Mouse (Mus musculus): ENCODE results near the gene Otop3. TPM values are rescaled to one million over a fixed set of nuclear protein-coding genes. Genes with fewer than 3 reads are reported as not detected.

Otop3 gene
- polyA plus RNA-seq, 1 experiment from 2014 or later = 0.21 TPM

GRCm38 (mm10) chr11:115326730-115327129 is 7.8 kb upstream of the Otop3 start:
- no peak overlapping the region for H3K4me3 ChIP-seq (ENCODE audit: low read depth, low read length)
- no peak overlapping the region for H3K4me2 ChIP-seq (ENCODE audit: low read depth, low read length)
- no peak overlapping the region for H3K27ac ChIP-seq (replicated peaks; ENCODE audit: low read depth, low read length)
- no peak for ATAC-seq (ENCODE audit: low read depth)
- H3K4me1 ChIP-seq (ENCODE audit: control insufficient read depth, insufficient read depth, low read length) = no peaks in the 10 kb centered on the region
- H3K36me3 ChIP-seq (ENCODE audit: control insufficient read depth, insufficient read depth, low read length) = no peaks in the 10 kb centered on the region
- H3K9ac ChIP-seq (ENCODE audit: low read depth, low read length) = no peak overlapping the region
- 56% methylated on average over 7 of the region's 7 CpGs for WGBS
- peaks cover 33% of the 10 kb centered on the region for H3K27me3 ChIP-seq (replicated peaks; ENCODE audit: control insufficient read depth, insufficient read depth, low read length)
- no peak for DNase-seq (ENCODE audit: low spot score)
- H3K9me3 ChIP-seq (ENCODE audit: control insufficient read depth, low read length) = no peaks in the 10 kb centered on the region

GRCm38 (mm10) chr11:115329339-115329738 is 5.2 kb upstream of the Otop3 start:
- no peak for ATAC-seq (ENCODE audit: low read depth)
- Histone ChIP-seq H3K4me2 (ENCODE audit: low read depth, low read length) (no peak overlapping the region), H3K4me1 (ENCODE audit: control insufficient read depth, insufficient read depth, low read length) (no peaks in the 10 kb centered on the region), H3K4me3 (ENCODE audit: low read depth, low read length) (no peak overlapping the region), H3K9ac (ENCODE audit: low read depth, low read length) (no peak overlapping the region), H3K36me3 (ENCODE audit: control insufficient read depth, insufficient read depth, low read length) (no peaks in the 10 kb centered on the region), H3K27ac (replicated peaks; ENCODE audit: low read depth, low read length) (no peak overlapping the region), H3K9me3 (ENCODE audit: control insufficient read depth, low read length) (no peaks in the 10 kb centered on the region), H3K27me3 (replicated peaks; ENCODE audit: control insufficient read depth, insufficient read depth, low read length) (peaks cover 33% of the 10 kb centered on the region)
- DNase-seq (ENCODE audit: low spot score) = no peak
- WGBS = 68% methylated on average over 15 of the region's 15 CpGs

GRCm38 (mm10) chr11:115335223-115335622 is 692 bp downstream of the Otop3 start:
- Histone ChIP-seq H3K9ac (ENCODE audit: low read depth, low read length) (no peak overlapping the region), H3K9me3 (ENCODE audit: control insufficient read depth, low read length) (no peaks in the 10 kb centered on the region), H3K4me1 (ENCODE audit: control insufficient read depth, insufficient read depth, low read length) (no peaks in the 10 kb centered on the region), H3K27ac (replicated peaks; ENCODE audit: low read depth, low read length) (no peak overlapping the region), H3K27me3 (replicated peaks; ENCODE audit: control insufficient read depth, insufficient read depth, low read length) (peaks cover 50% of the 10 kb centered on the region), H3K36me3 (ENCODE audit: control insufficient read depth, insufficient read depth, low read length) (no peaks in the 10 kb centered on the region), H3K4me3 (ENCODE audit: low read depth, low read length) (no peak overlapping the region), H3K4me2 (ENCODE audit: low read depth, low read length) (no peak overlapping the region; the same call in 1 of the 2 replicates)
- DNase-seq (ENCODE audit: low spot score) (no peak), ATAC-seq (ENCODE audit: low read depth) (no peak)
- WGBS = 57% methylated on average over 12 of the region's 12 CpGs

- no peaks in the 10 kb centered on the region for H3K36me3 ChIP-seq (ENCODE audit: control insufficient read depth, insufficient read depth, low read length)
- H3K9ac ChIP-seq (ENCODE audit: low read depth, low read length) = no peak overlapping the region
- H3K4me3 ChIP-seq (ENCODE audit: low read depth, low read length) = no peak overlapping the region
- no peak for ATAC-seq (ENCODE audit: low read depth)
- H3K27me3 ChIP-seq (replicated peaks; ENCODE audit: control insufficient read depth, insufficient read depth, low read length) = peaks cover 50% of the 10 kb centered on the region
- no peaks in the 10 kb centered on the region for H3K4me1 ChIP-seq (ENCODE audit: control insufficient read depth, insufficient read depth, low read length)
- H3K9me3 ChIP-seq (ENCODE audit: control insufficient read depth, low read length) = no peaks in the 10 kb centered on the region
- H3K27ac ChIP-seq (replicated peaks; ENCODE audit: low read depth, low read length) = no peak overlapping the region
- no peak for DNase-seq (ENCODE audit: low spot score)
- no peak overlapping the region for H3K4me2 ChIP-seq (ENCODE audit: low read depth, low read length)
- WGBS = 13% methylated on average over 6 of the region's 6 CpGs
Observed at GRCm38 (mm10) chr11:115336115-115336514, 1.6 kb downstream of the Otop3 start.

GRCm38 (mm10) chr11:115337350-115337749 is 2.8 kb downstream of the Otop3 start:
- peaks cover 41% of the 10 kb centered on the region for H3K27me3 ChIP-seq (replicated peaks; ENCODE audit: control insufficient read depth, insufficient read depth, low read length)
- ATAC-seq (ENCODE audit: low read depth) = no peak

GRCm38 (mm10) chr11:115337826-115338225 is 3.3 kb downstream of the Otop3 start:
- WGBS = 69% methylated on average over 1 of the region's 1 CpGs
- Histone ChIP-seq H3K36me3 (ENCODE audit: control insufficient read depth, insufficient read depth, low read length) (no peaks in the 10 kb centered on the region), H3K9ac (ENCODE audit: low read depth, low read length) (no peak overlapping the region), H3K27ac (replicated peaks; ENCODE audit: low read depth, low read length) (no peak overlapping the region), H3K4me3 (ENCODE audit: low read depth, low read length) (no peak overlapping the region), H3K4me2 (ENCODE audit: low read depth, low read length) (no peak overlapping the region), H3K4me1 (ENCODE audit: control insufficient read depth, insufficient read depth, low read length) (no peaks in the 10 kb centered on the region), H3K27me3 (replicated peaks; ENCODE audit: control insufficient read depth, insufficient read depth, low read length) (peaks cover 36% of the 10 kb centered on the region), H3K9me3 (ENCODE audit: control insufficient read depth, low read length) (no peaks in the 10 kb centered on the region)
- DNase-seq (ENCODE audit: low spot score) (no peak), ATAC-seq (ENCODE audit: low read depth) (no peak)

More at GRCm38 (mm10) chr11:115337350-115337749, 2.8 kb downstream of the Otop3 start:
- H3K9ac ChIP-seq (ENCODE audit: low read depth, low read length) = no peak overlapping the region
- no peak overlapping the region for H3K27ac ChIP-seq (replicated peaks; ENCODE audit: low read depth, low read length)
- H3K4me2 ChIP-seq (ENCODE audit: low read depth, low read length) = no peak overlapping the region
- 63% methylated on average over 3 of the region's 3 CpGs for WGBS
- no peak overlapping the region for H3K4me3 ChIP-seq (ENCODE audit: low read depth, low read length)
- H3K4me1 ChIP-seq (ENCODE audit: control insufficient read depth, insufficient read depth, low read length) = no peaks in the 10 kb centered on the region
- H3K9me3 ChIP-seq (ENCODE audit: control insufficient read depth, low read length) = no peaks in the 10 kb centered on the region
- no peak for DNase-seq (ENCODE audit: low spot score)
- no peaks in the 10 kb centered on the region for H3K36me3 ChIP-seq (ENCODE audit: control insufficient read depth, insufficient read depth, low read length)

GRCm38 (mm10) chr11:115341246-115341645 is 6.7 kb downstream of the Otop3 start:
- 66% methylated on average over 2 of the region's 2 CpGs for WGBS
- H3K4me2 ChIP-seq (ENCODE audit: low read depth, low read length) = no peak overlapping the region
- H3K27ac ChIP-seq (replicated peaks; ENCODE audit: low read depth, low read length) = no peak overlapping the region
- no peaks in the 10 kb centered on the region for H3K9me3 ChIP-seq (ENCODE audit: control insufficient read depth, low read length)
- no peak overlapping the region for H3K9ac ChIP-seq (ENCODE audit: low read depth, low read length)
- H3K4me3 ChIP-seq (ENCODE audit: low read depth, low read length) = no peak overlapping the region
- no peak for ATAC-seq (ENCODE audit: low read depth)
- H3K36me3 ChIP-seq (ENCODE audit: control insufficient read depth, insufficient read depth, low read length) = no peaks in the 10 kb centered on the region
- no peak for DNase-seq (ENCODE audit: low spot score)
- peaks cover 14% of the 10 kb centered on the region for H3K4me1 ChIP-seq (ENCODE audit: control insufficient read depth, insufficient read depth, low read length)
- peaks cover 13% of the 10 kb centered on the region for H3K27me3 ChIP-seq (replicated peaks; ENCODE audit: control insufficient read depth, insufficient read depth, low read length)

GRCm38 (mm10) chr11:115341866-115342265 is 7.3 kb downstream of the Otop3 start:
- H3K36me3 ChIP-seq (ENCODE audit: control insufficient read depth, insufficient read depth, low read length) = no peaks in the 10 kb centered on the region
- no peak overlapping the region for H3K9ac ChIP-seq (ENCODE audit: low read depth, low read length)
- peaks cover 11% of the 10 kb centered on the region for H3K27me3 ChIP-seq (replicated peaks; ENCODE audit: control insufficient read depth, insufficient read depth, low read length)

GRCm38 (mm10) chr11:115344967-115345366 is 10.4 kb downstream of the Otop3 start:
- no peak overlapping the region for H3K4me3 ChIP-seq (ENCODE audit: low read depth, low read length)
- no peak overlapping the region for H3K27ac ChIP-seq (replicated peaks; ENCODE audit: low read depth, low read length)
- DNase-seq (ENCODE audit: low spot score) (no peak), ATAC-seq (ENCODE audit: low read depth) (no peak)
- H3K4me2 ChIP-seq (ENCODE audit: low read depth, low read length) = no peak overlapping the region
- no peak overlapping the region for H3K9ac ChIP-seq (ENCODE audit: low read depth, low read length)
- H3K27me3 ChIP-seq (replicated peaks; ENCODE audit: control insufficient read depth, insufficient read depth, low read length) = peaks cover 11% of the 10 kb centered on the region
- no peaks in the 10 kb centered on the region for H3K9me3 ChIP-seq (ENCODE audit: control insufficient read depth, low read length)
- H3K36me3 ChIP-seq (ENCODE audit: control insufficient read depth, insufficient read depth, low read length) = no peaks in the 10 kb centered on the region
- WGBS = 13% methylated on average over 12 of the region's 12 CpGs
- H3K4me1 ChIP-seq (ENCODE audit: control insufficient read depth, insufficient read depth, low read length) = peaks cover 19% of the 10 kb centered on the region

More at GRCm38 (mm10) chr11:115341866-115342265, 7.3 kb downstream of the Otop3 start:
- 68% methylated on average over 6 of the region's 6 CpGs for WGBS
- Histone ChIP-seq H3K4me1 (ENCODE audit: control insufficient read depth, insufficient read depth, low read length) (peaks cover 19% of the 10 kb centered on the region), H3K4me3 (ENCODE audit: low read depth, low read length) (no peak overlapping the region), H3K4me2 (ENCODE audit: low read depth, low read length) (no peak overlapping the region), H3K9me3 (ENCODE audit: control insufficient read depth, low read length) (no peaks in the 10 kb centered on the region), H3K27ac (replicated peaks; ENCODE audit: low read depth, low read length) (no peak overlapping the region)
- ATAC-seq (ENCODE audit: low read depth) = no peak
- DNase-seq (ENCODE audit: low spot score) = no peak
